15 mouse cellular contexts compared by ENCODE assay signal in genomic region chr1:161887679-161888260, GRCm38 (mm10).
"Had no signal": no experiment of that assay in that cellular context is flagged by ENCODE, and none has a peak within 500 bp of the region (broad histone marks: within the 10 kb centered on the region; RNA-seq: fewer than 3 reads in every experiment).

No protein-coding gene starts in this region.

- H3K27me3 ChIP-seq: kidney, embryonic 15.5 days; limb, embryonic 12.5 days; lung, embryonic 15.5 days; midbrain, embryonic 13.5 days; stomach, embryonic 15.5 days had no signal

- ATAC-seq: intestine, embryonic 16.5 days; liver, postnatal 0 days; midbrain, embryonic 13.5 days had no signal

- H3K27ac ChIP-seq: kidney, embryonic 15.5 days; limb, embryonic 12.5 days; lung, embryonic 15.5 days; macrophage; midbrain, embryonic 13.5 days; stomach, embryonic 15.5 days had no signal

- H3K36me3 ChIP-seq: kidney, embryonic 15.5 days; limb, embryonic 12.5 days; lung, embryonic 15.5 days; midbrain, embryonic 13.5 days; stomach, embryonic 15.5 days had no signal

- H3K4me3 ChIP-seq: kidney, embryonic 15.5 days; limb, embryonic 12.5 days; lung, embryonic 15.5 days; midbrain, embryonic 13.5 days; stomach, embryonic 15.5 days had no signal

- H3K4me2 ChIP-seq: kidney, embryonic 15.5 days; limb, embryonic 12.5 days; lung, embryonic 15.5 days; midbrain, embryonic 13.5 days; stomach, embryonic 15.5 days had no signal

- H3K9ac ChIP-seq: kidney, embryonic 15.5 days; limb, embryonic 12.5 days; liver, postnatal 0 days; lung, embryonic 15.5 days; midbrain, embryonic 13.5 days; stomach, embryonic 15.5 days had no signal

- H3K9me3 ChIP-seq: kidney, embryonic 15.5 days; limb, embryonic 12.5 days; lung, embryonic 15.5 days; midbrain, embryonic 13.5 days; stomach, embryonic 15.5 days had no signal

- DNase-seq: kidney, adult 2 months; kidney, postnatal 25 days; liver, postnatal 0 days; lung, postnatal 14 days; right cerebral cortex, postnatal 4 days; spleen, adult 18-20 months; thymus, adult 2 months; thymus, postnatal 25 days had no signal

- H3K4me1 ChIP-seq: kidney, embryonic 15.5 days; limb, embryonic 12.5 days; lung, embryonic 15.5 days; midbrain, embryonic 13.5 days; stomach, embryonic 15.5 days had no signal
